Comparison of ENCODE assay signal across 8 mouse cellular contexts in genomic region chr11:8456586-8457285, GRCm38 (mm10).
DNase-seq lines count a peak whose midpoint lies in the region; ATAC-seq and TF ChIP-seq lines count a peak whose summit lies in the region.
"Had no signal": no experiment of that assay in that cellular context is flagged by ENCODE, and none has a peak within 500 bp of the region (broad histone marks: within the 10 kb centered on the region; RNA-seq: fewer than 3 reads in every experiment).

No protein-coding gene starts in this region.

- 56% methylated on average over 9 of the region's 9 CpGs for WGBS in kidney, postnatal 0 days
- 23% methylated on average over 9 of the region's 9 CpGs for WGBS in forebrain, embryonic 13.5 days
- 52% methylated on average over 9 of the region's 9 CpGs for WGBS in midbrain, embryonic 14.5 days

- H3K4me1 ChIP-seq in kidney, postnatal 0 days (replicated peaks; ENCODE audit: insufficient read depth, low read length): peaks cover 15% of the 10 kb centered on the region
- peaks cover 4% of the 10 kb centered on the region; the same call in 1 of the 2 replicates for H3K4me1 ChIP-seq in cortical plate, adult 2 months (ENCODE audit: control insufficient read depth, insufficient read depth, low read length)
- H3K4me1 ChIP-seq in forebrain, embryonic 13.5 days: peaks cover 61% of the 10 kb centered on the region
- peaks cover 17% of the 10 kb centered on the region; the same call in 1 of the 2 replicates for H3K4me1 ChIP-seq in midbrain, embryonic 14.5 days (ENCODE audit: control insufficient read depth, insufficient read depth, low read length)

- no peak overlapping the region for H3K4me2 ChIP-seq in kidney, postnatal 0 days (ENCODE audit: low read length)
- peak overlapping the region; percentile 22; the same call in 1 of the 2 replicates for H3K4me2 ChIP-seq in forebrain, embryonic 13.5 days
- no peak overlapping the region for H3K4me2 ChIP-seq in midbrain, embryonic 14.5 days (ENCODE audit: low read length)

- ATAC-seq in kidney, postnatal 0 days (replicated peaks; ENCODE audit: low FRiP score, low read depth): no peak
- ATAC-seq in forebrain, embryonic 13.5 days: peak; percentile 76
- peak; percentile 51; the same call in 1 of the 2 replicates for ATAC-seq in midbrain, embryonic 14.5 days (ENCODE audit: low FRiP score, low TSS enrichment)
- ATAC-seq in megakaryocyte, adult 5-6 weeks (ENCODE audit: poor library complexity, severe bottlenecking): no peak

- H3K36me3 ChIP-seq in kidney, postnatal 0 days (ENCODE audit: insufficient read depth, low read length): peaks cover 1% of the 10 kb centered on the region; the same call in 1 of the 2 replicates
- H3K36me3 ChIP-seq in forebrain, embryonic 13.5 days (ENCODE audit: poor library complexity, severe bottlenecking): no peaks in the 10 kb centered on the region
- no peaks in the 10 kb centered on the region for H3K36me3 ChIP-seq in midbrain, embryonic 14.5 days (ENCODE audit: control insufficient read depth, insufficient read depth, low read length)

- TF ChIP-seq POLR2A in cortical plate, adult 2 months (IDR thresholded peaks at IDR 0.05; ENCODE audit: extremely low read depth, insufficient read depth, low read length): no peak

- H3K27ac ChIP-seq in kidney, postnatal 0 days: peak overlapping the region; percentile 44; the same call in 1 of the 2 replicates
- peak overlapping the region; percentile 76 for H3K27ac ChIP-seq in cortical plate, adult 2 months (ENCODE audit: insufficient read depth, low read length)
- peak overlapping the region; percentile 86 for H3K27ac ChIP-seq in forebrain, embryonic 13.5 days
- H3K27ac ChIP-seq in midbrain, embryonic 14.5 days (replicated peaks; ENCODE audit: low read depth, low read length): peak overlapping the region; percentile 57
- H3K27ac ChIP-seq: liver, embryonic 14.5 days had no signal

- H3K4me3 ChIP-seq in kidney, postnatal 0 days (replicated peaks; ENCODE audit: low read depth, low read length): no peak overlapping the region
- no peak overlapping the region for H3K4me3 ChIP-seq in cortical plate, adult 2 months (ENCODE audit: insufficient read depth, low read length)
- H3K4me3 ChIP-seq in forebrain, embryonic 13.5 days: no peak overlapping the region
- H3K4me3 ChIP-seq in midbrain, embryonic 14.5 days (replicated peaks; ENCODE audit: low read depth, low read length): no peak overlapping the region

- no peaks in the 10 kb centered on the region for H3K27me3 ChIP-seq in kidney, postnatal 0 days (ENCODE audit: insufficient read depth, low read length)
- no peaks in the 10 kb centered on the region for H3K27me3 ChIP-seq in forebrain, embryonic 13.5 days
- H3K27me3 ChIP-seq in midbrain, embryonic 14.5 days (ENCODE audit: control insufficient read depth, insufficient read depth, low read length): no peaks in the 10 kb centered on the region

- H3K9ac ChIP-seq in kidney, postnatal 0 days (ENCODE audit: low read depth, low read length): no peak overlapping the region
- H3K9ac ChIP-seq in forebrain, embryonic 13.5 days: peak overlapping the region; percentile 48; the same call in 1 of the 2 replicates
- no peak overlapping the region for H3K9ac ChIP-seq in midbrain, embryonic 14.5 days (replicated peaks; ENCODE audit: low read length)
- H3K9ac ChIP-seq: liver, embryonic 14.5 days had no signal

- TF ChIP-seq CTCF in kidney, postnatal 0 days (IDR thresholded peaks at IDR 0.05; ENCODE audit: low read depth): no peak
- no peak for TF ChIP-seq CTCF in cortical plate, adult 2 months (IDR thresholded peaks at IDR 0.05; ENCODE audit: extremely low read depth, insufficient read depth, low read length)

- H3K9me3 ChIP-seq in kidney, postnatal 0 days (replicated peaks; ENCODE audit: low read length): no peaks in the 10 kb centered on the region
- H3K9me3 ChIP-seq in forebrain, embryonic 13.5 days (replicated peaks): no peaks in the 10 kb centered on the region
- no peaks in the 10 kb centered on the region for H3K9me3 ChIP-seq in midbrain, embryonic 14.5 days (ENCODE audit: control insufficient read depth, low read length)

- peak; percentile 42 for DNase-seq in kidney, postnatal 0 days (ENCODE audit: low spot score)
- no peak for DNase-seq in kidney, postnatal 25 days
- peak; percentile 41 for DNase-seq in midbrain, embryonic 14.5 days
- no peak for DNase-seq in adrenal gland, postnatal 4 days (ENCODE audit: low spot score in 2 of 2)

Comparison
In these comparisons a context has a peak if more than half of its experiments do, and no peak if none do; other contexts are left out.
1. DNase-seq: peak in kidney, postnatal 0 days (single experiment) and midbrain, embryonic 14.5 days (single experiment); none in kidney, postnatal 25 days (0 of 2) and adrenal gland, postnatal 4 days (0 of 2).
2. ATAC-seq: peak in forebrain, embryonic 13.5 days (single experiment) and midbrain, embryonic 14.5 days (single experiment); none in kidney, postnatal 0 days (single experiment) and megakaryocyte, adult 5-6 weeks (single experiment).
3. Peak in every context shown above with its lines, with median percentiles within 50 percentile points of each other: H3K27ac ChIP-seq.